Comparison of ENCODE assay signal across 13 mouse cellular contexts in the genomic region with DNA sequence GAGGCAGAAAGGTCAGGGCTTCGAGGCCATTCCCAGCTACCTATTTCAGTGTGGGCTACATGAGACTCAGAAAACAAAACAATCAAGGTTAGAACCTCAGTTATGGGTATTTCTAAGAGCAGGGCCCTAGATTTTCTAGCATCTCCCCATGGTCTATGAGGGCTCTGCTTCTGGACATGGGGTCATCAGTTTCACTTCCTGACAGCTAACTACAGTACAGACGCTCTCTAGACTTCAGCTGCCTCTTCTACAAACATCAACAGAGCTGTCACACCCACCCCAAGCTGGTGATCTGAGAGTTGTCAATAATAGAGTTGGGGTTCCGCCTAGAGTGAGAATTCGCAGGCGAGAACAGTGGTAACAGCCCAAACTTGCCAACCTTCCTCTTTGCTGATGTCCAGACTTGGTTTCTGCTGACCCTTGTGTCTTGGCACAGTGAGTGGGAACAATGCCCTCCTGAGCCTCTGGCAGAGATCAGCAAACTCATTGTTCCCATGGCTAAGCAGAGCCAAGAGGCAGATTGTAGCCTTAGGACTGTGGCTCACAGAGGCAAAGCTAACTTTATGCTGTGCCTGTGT. TPM values are rescaled to one million over a fixed set of nuclear protein-coding genes. Genes with fewer than 3 reads are reported as not detected.
A peak's percentile ranks its signal among the peaks of the same experiment; 100 is the strongest.
DNase-seq lines count a peak whose midpoint lies in the region; ATAC-seq and TF ChIP-seq lines count a peak whose summit lies in the region.
"Had no signal": no experiment of that assay in that cellular context is flagged by ENCODE, and none has a peak within 500 bp of the region (broad histone marks: within the 10 kb centered on the region; RNA-seq: fewer than 3 reads in every experiment).

No protein-coding gene starts in this region.

- no peaks in the 10 kb centered on the region for H3K9me3 ChIP-seq in kidney, embryonic 14.5 days (ENCODE audit: control insufficient read depth, low read length)
- H3K9me3 ChIP-seq in lung, postnatal 0 days (ENCODE audit: low read length), result no peaks in the 10 kb centered on the region
- H3K9me3 ChIP-seq: liver, embryonic 15.5 days had no signal

- no peak for TF ChIP-seq EP300 in lung, postnatal 0 days (IDR thresholded peaks at IDR 0.05)

- no peak overlapping the region for H3K9ac ChIP-seq in kidney, embryonic 14.5 days (ENCODE audit: low read depth, low read length)
- H3K9ac ChIP-seq in lung, postnatal 0 days (replicated peaks; ENCODE audit: low read depth), result no peak overlapping the region
- H3K9ac ChIP-seq: hindbrain, embryonic 14.5 days; liver, embryonic 15.5 days had no signal

- H3K4me3 ChIP-seq in kidney, embryonic 14.5 days (ENCODE audit: low read length), result no peak overlapping the region
- no peak overlapping the region for H3K4me3 ChIP-seq in lung, postnatal 0 days (ENCODE audit: low read depth, low read length)
- H3K4me3 ChIP-seq: liver, embryonic 15.5 days had no signal

- no peaks in the 10 kb centered on the region for H3K36me3 ChIP-seq in kidney, embryonic 14.5 days (ENCODE audit: control insufficient read depth, insufficient read depth, low read length)
- no peaks in the 10 kb centered on the region for H3K36me3 ChIP-seq in lung, postnatal 0 days (ENCODE audit: insufficient read depth, low read length)
- H3K36me3 ChIP-seq: liver, embryonic 15.5 days had no signal

- WGBS in kidney, embryonic 14.5 days, result 83% methylated on average over 5 of the region's 5 CpGs
- WGBS in lung, postnatal 0 days, result 75% methylated on average over 5 of the region's 5 CpGs

- no peak for TF ChIP-seq CTCF in lung, postnatal 0 days (IDR thresholded peaks at IDR 0.05)

- no peak overlapping the region for H3K27ac ChIP-seq in kidney, embryonic 14.5 days (ENCODE audit: low read depth, low read length)
- no peak overlapping the region for H3K27ac ChIP-seq in lung, postnatal 0 days (ENCODE audit: low read length)
- H3K27ac ChIP-seq: hindbrain, embryonic 14.5 days; liver, embryonic 15.5 days had no signal

- peak; percentile 6 to 37 for DNase-seq in kidney, adult 8-10 months
- peak; percentile 5 for DNase-seq in Muller cell, postnatal 12 days (ENCODE audit: inconsistent ontology term)
- peak; percentile 11 to 30 for DNase-seq in frontal cortex, adult 2 months (ENCODE audit: extremely low spot score in 1 of 2, low spot score in 1 of 2)
- peak; percentile 16 to 20 for DNase-seq in layer of hippocampus, postnatal 36 days
- DNase-seq in neural tube, embryonic 10.5 days (ENCODE audit: extremely low spot score, low spot score), result no peak
- DNase-seq in lung, postnatal 0 days (ENCODE audit: low spot score), result no peak
- DNase-seq in lung, postnatal 4 days, result no peak
- DNase-seq: gastrocnemius, postnatal 36 days had no signal

- H3K4me2 ChIP-seq in kidney, embryonic 14.5 days (replicated peaks; ENCODE audit: low read depth, low read length), result no peak overlapping the region
- no peak overlapping the region for H3K4me2 ChIP-seq in lung, postnatal 0 days (replicated peaks; ENCODE audit: low read depth, low read length)
- H3K4me2 ChIP-seq: hindbrain, embryonic 14.5 days; liver, embryonic 15.5 days had no signal

- ATAC-seq in kidney, embryonic 14.5 days (ENCODE audit: low FRiP score, low TSS enrichment), result no peak
- ATAC-seq in lung, postnatal 0 days, result no peak

- no peaks in the 10 kb centered on the region for H3K4me1 ChIP-seq in kidney, embryonic 14.5 days (ENCODE audit: control insufficient read depth, insufficient read depth, low read length)
- H3K4me1 ChIP-seq in lung, postnatal 0 days (ENCODE audit: insufficient read depth, low read depth, low read length), result no peaks in the 10 kb centered on the region

- no peaks in the 10 kb centered on the region for H3K27me3 ChIP-seq in kidney, embryonic 14.5 days (ENCODE audit: control insufficient read depth, insufficient read depth, low read length)
- no peaks in the 10 kb centered on the region for H3K27me3 ChIP-seq in lung, postnatal 0 days (replicated peaks; ENCODE audit: insufficient read depth, low read length)
- H3K27me3 ChIP-seq: liver, embryonic 15.5 days had no signal

RNA-seq across cellular contexts. Expression of gene Gspt1, which starts 28.6 kb away (rescaled TPM):
- polyA plus RNA-seq in kidney, embryonic 14.5 days (2014; fragmentation: Nextera tagmentation; extraction: Ambion mirVana), result 106 and 107 TPM in 2 replicates
- polyA plus RNA-seq in frontal cortex, adult 2 months (2012; rRNA removed), result 37.9 and 45.7 TPM in 2 replicates
- 10 to 100 TPM; 89.2 to 91.2 TPM for total RNA-seq in layer of hippocampus, postnatal 36 days (2021)
- 34.2 and 37.4 TPM in 2 replicates for polyA plus RNA-seq in lung, postnatal 0 days (2015; fragmentation: Nextera tagmentation; extraction: Ambion mirVana)

RNA-seq across cellular contexts. Expression of gene Tnfrsf17, which starts 30.9 kb away (rescaled TPM):
- not detected in 2 replicates for polyA plus RNA-seq in kidney, embryonic 14.5 days (2014; fragmentation: Nextera tagmentation; extraction: Ambion mirVana)
- 1.2 and 1.5 TPM in 2 replicates for polyA plus RNA-seq in frontal cortex, adult 2 months (2012; rRNA removed)
- total RNA-seq in layer of hippocampus, postnatal 36 days (2021), result not detected
- polyA plus RNA-seq in lung, postnatal 0 days (2015; fragmentation: Nextera tagmentation; extraction: Ambion mirVana), result not detected in 2 replicates
- total RNA-seq: gastrocnemius, postnatal 36 days; megakaryocyte-erythroid progenitor cell, adult 5-6 weeks had no signal
- polyA plus RNA-seq: hindbrain, embryonic 14.5 days; liver, embryonic 15.5 days; stomach, embryonic 16.5 days had no signal

RNA-seq across cellular contexts. Expression of gene Snx29, which starts 40.0 kb away (rescaled TPM):
- 8.6 and 17.7 TPM in 2 replicates for polyA plus RNA-seq in kidney, embryonic 14.5 days (2014; fragmentation: Nextera tagmentation; extraction: Ambion mirVana)
- 7.7 and 9.1 TPM in 2 replicates for polyA plus RNA-seq in frontal cortex, adult 2 months (2012; rRNA removed)
- 10 to 100 TPM; 23.4 to 31.6 TPM for total RNA-seq in layer of hippocampus, postnatal 36 days (2021)
- 10.0 and 10.5 TPM in 2 replicates for polyA plus RNA-seq in lung, postnatal 0 days (2015; fragmentation: Nextera tagmentation; extraction: Ambion mirVana)

Comparison
In these comparisons a context has a peak if more than half of its experiments do, and no peak if none do; other contexts are left out.
1. DNase-seq: peak in kidney, adult 8-10 months (2 of 2), Muller cell, postnatal 12 days (single experiment), frontal cortex, adult 2 months (2 of 2) and layer of hippocampus, postnatal 36 days (2 of 2); none in neural tube, embryonic 10.5 days (single experiment), lung, postnatal 0 days (single experiment) and lung, postnatal 4 days (0 of 2).